Mouse (Mus musculus): ENCODE measurements around the gene Phf14. TPM values are rescaled to one million over a fixed set of nuclear protein-coding genes. Genes with fewer than 3 reads are reported as not detected.

The Phf14 gene
- polyA plus RNA-seq, 1 experiment from 2014 or later, result 99.3 TPM

- 98% methylated on average over 2 of the region's 2 CpGs for WGBS
- no peaks in the 10 kb centered on the region for H3K27me3 ChIP-seq
- no peak overlapping the region for H3K4me3 ChIP-seq
- no peak overlapping the region for H3K27ac ChIP-seq (replicated peaks)
- H3K9ac ChIP-seq, result no peak overlapping the region
- H3K4me1 ChIP-seq (replicated peaks), result no peaks in the 10 kb centered on the region
- H3K9me3 ChIP-seq, result no peaks in the 10 kb centered on the region
- peaks cover 31% of the 10 kb centered on the region for H3K36me3 ChIP-seq
- no peak overlapping the region for H3K4me2 ChIP-seq
- no peak for ATAC-seq (ENCODE audit: low read depth)
Measured at GRCm38 (mm10) chr6:12023395-12023794, 115.8 kb downstream of the Phf14 start.

- Histone ChIP-seq H3K4me2 (no peak overlapping the region), H3K4me1 (replicated peaks) (no peaks in the 10 kb centered on the region), H3K36me3 (peaks cover 17% of the 10 kb centered on the region), H3K27me3 (no peaks in the 10 kb centered on the region), H3K27ac (replicated peaks) (no peak overlapping the region), H3K4me3 (no peak overlapping the region), H3K9me3 (no peaks in the 10 kb centered on the region), H3K9ac (no peak overlapping the region)
- no peak for ATAC-seq (ENCODE audit: low read depth)
- WGBS, result 89% methylated on average over 2 of the region's 2 CpGs
Measured at GRCm38 (mm10) chr6:12026804-12027537, 119.4 kb downstream of the Phf14 start.

- no peak overlapping the region for H3K27ac ChIP-seq (replicated peaks)
- no peak overlapping the region for H3K4me2 ChIP-seq
- H3K27me3 ChIP-seq, result no peaks in the 10 kb centered on the region
- no peaks in the 10 kb centered on the region for H3K4me1 ChIP-seq (replicated peaks)
- H3K9me3 ChIP-seq, result no peaks in the 10 kb centered on the region
- peaks cover 8% of the 10 kb centered on the region; the same call in 1 of the 2 replicates for H3K36me3 ChIP-seq
- no peak overlapping the region for H3K9ac ChIP-seq
- WGBS, result 53% methylated on average over 4 of the region's 4 CpGs
- ATAC-seq (ENCODE audit: low read depth), result no peak
- no peak overlapping the region for H3K4me3 ChIP-seq
Measured at GRCm38 (mm10) chr6:12034561-12034960, 127.0 kb downstream of the Phf14 start.

- no peaks in the 10 kb centered on the region for H3K4me1 ChIP-seq (replicated peaks)
- no peak overlapping the region for H3K27ac ChIP-seq (replicated peaks)
- no peak for ATAC-seq (ENCODE audit: low read depth)
- H3K4me3 ChIP-seq, result no peak overlapping the region
- H3K9me3 ChIP-seq, result no peaks in the 10 kb centered on the region
- no peaks in the 10 kb centered on the region for H3K36me3 ChIP-seq
- no peaks in the 10 kb centered on the region for H3K27me3 ChIP-seq
- no peak overlapping the region for H3K4me2 ChIP-seq
- H3K9ac ChIP-seq, result no peak overlapping the region
- WGBS, result 86% methylated on average over 7 of the region's 7 CpGs
Measured at GRCm38 (mm10) chr6:12038268-12038667, 130.7 kb downstream of the Phf14 start.

DNA sequence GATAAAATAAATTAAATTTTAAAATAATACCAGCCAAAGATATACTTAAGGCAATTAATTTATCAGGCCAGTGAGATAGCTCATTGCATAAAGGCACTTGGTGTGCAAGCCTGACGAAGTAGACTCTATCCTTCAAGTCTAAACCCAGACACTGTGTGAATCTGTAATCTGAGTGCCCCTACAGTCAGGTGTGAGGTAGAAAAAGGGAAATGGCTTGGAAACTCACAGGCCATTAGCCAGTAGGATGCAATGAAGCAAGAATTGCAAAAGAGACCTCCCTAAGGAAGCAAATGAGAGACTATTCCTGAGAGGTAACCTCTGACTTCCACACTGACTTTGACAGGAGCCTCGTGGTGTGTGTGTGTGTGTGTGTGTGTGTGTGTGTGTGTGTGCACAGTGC lies 145.3 kb downstream of the Phf14 start:
- Histone ChIP-seq H3K27me3 (no peaks in the 10 kb centered on the region), H3K4me2 (no peak overlapping the region), H3K36me3 (peaks cover 6% of the 10 kb centered on the region; the same call in 1 of the 2 replicates), H3K4me1 (replicated peaks) (0 out of 2 replicates have a peak, but pooled peaks cover 4% of the 10 kb centered on the region), H3K4me3 (no peak overlapping the region), H3K27ac (replicated peaks) (no peak overlapping the region), H3K9ac (no peak overlapping the region), H3K9me3 (no peaks in the 10 kb centered on the region)
- peak; percentile 51; the same call in 1 of the 2 replicates for ATAC-seq (ENCODE audit: low read depth)
- 80% methylated on average over 2 of the region's 2 CpGs for WGBS

GRCm38 (mm10) chr6:12054149-12054548 lies 146.5 kb downstream of the Phf14 start:
- Histone ChIP-seq H3K4me2 (no peak overlapping the region), H3K36me3 (no peaks in the 10 kb centered on the region; the same call in 1 of the 2 replicates), H3K9ac (no peak overlapping the region), H3K27me3 (no peaks in the 10 kb centered on the region), H3K27ac (replicated peaks) (no peak overlapping the region), H3K4me3 (no peak overlapping the region), H3K9me3 (no peaks in the 10 kb centered on the region), H3K4me1 (replicated peaks) (peaks cover 9% of the 10 kb centered on the region)
- 56% methylated on average over 3 of the region's 3 CpGs for WGBS
- no peak for ATAC-seq (ENCODE audit: low read depth)

DNA sequence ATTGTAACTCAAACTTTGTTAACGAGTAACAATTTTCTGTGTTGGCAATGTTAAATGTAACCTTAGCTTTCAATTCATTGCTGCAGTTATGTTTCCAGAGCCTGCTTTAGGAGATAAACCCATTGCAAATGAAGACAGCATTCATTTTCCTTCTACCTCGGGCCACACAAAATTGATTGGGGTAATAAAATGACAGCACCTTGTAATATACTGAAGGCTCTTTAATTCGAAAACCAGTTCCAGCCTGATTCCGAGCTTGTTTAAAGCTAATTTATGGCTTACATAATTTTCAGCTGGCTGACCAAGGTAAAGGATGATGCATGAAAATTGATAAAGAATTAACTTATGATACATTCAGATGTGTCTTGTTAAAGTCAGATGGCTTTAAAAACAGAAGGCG lies 151.1 kb downstream of the Phf14 start:
- no peak overlapping the region for H3K4me3 ChIP-seq
- H3K27ac ChIP-seq (replicated peaks), result peak overlapping the region; percentile 38; the same call in 1 of the 2 replicates
- ATAC-seq (ENCODE audit: low read depth), result peak; percentile 47; the same call in 1 of the 2 replicates
- no peaks in the 10 kb centered on the region for H3K9me3 ChIP-seq
- WGBS, result 43% methylated on average over 5 of the region's 5 CpGs
- H3K4me1 ChIP-seq (replicated peaks), result peaks cover 6% of the 10 kb centered on the region
- peaks cover 5% of the 10 kb centered on the region for H3K36me3 ChIP-seq
- no peaks in the 10 kb centered on the region for H3K27me3 ChIP-seq
- no peak overlapping the region for H3K4me2 ChIP-seq
- no peak overlapping the region for H3K9ac ChIP-seq

DNA sequence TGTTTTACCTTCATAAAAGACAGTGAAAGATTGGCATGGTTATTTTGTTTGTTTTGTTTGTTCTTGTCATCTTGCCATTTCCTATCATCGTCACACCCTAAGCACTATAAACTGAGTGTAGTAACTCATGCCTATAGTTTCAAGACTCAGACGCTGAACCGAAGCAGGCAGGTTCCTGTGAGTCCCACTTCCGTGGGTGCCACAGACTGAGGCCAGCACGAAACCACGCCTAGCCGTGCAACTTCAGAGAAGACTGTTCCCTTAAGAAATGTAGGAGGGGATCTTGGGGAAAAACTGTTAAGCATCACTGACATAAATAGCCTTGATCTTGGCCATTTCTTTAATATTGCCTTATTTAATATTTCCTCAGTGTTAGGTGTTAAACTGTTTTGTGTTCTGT lies 152.4 kb downstream of the Phf14 start:
- Histone ChIP-seq H3K36me3 (peaks cover 5% of the 10 kb centered on the region), H3K4me2 (no peak overlapping the region), H3K27me3 (no peaks in the 10 kb centered on the region), H3K4me1 (replicated peaks) (peaks cover 6% of the 10 kb centered on the region), H3K27ac (replicated peaks) (no peak overlapping the region), H3K9ac (no peak overlapping the region), H3K9me3 (no peaks in the 10 kb centered on the region), H3K4me3 (no peak overlapping the region)
- ATAC-seq (ENCODE audit: low read depth), result no peak
- 91% methylated on average over 7 of the region's 7 CpGs for WGBS

- ATAC-seq (ENCODE audit: low read depth), result no peak
- H3K4me2 ChIP-seq, result no peak overlapping the region
- no peaks in the 10 kb centered on the region for H3K9me3 ChIP-seq
- no peaks in the 10 kb centered on the region for H3K27me3 ChIP-seq
- H3K9ac ChIP-seq, result no peak overlapping the region
- 90% methylated on average over 9 of the region's 9 CpGs for WGBS
- H3K27ac ChIP-seq (replicated peaks), result no peak overlapping the region
- H3K4me1 ChIP-seq (replicated peaks), result peaks cover 6% of the 10 kb centered on the region
- peaks cover 5% of the 10 kb centered on the region; the same call in 1 of the 2 replicates for H3K36me3 ChIP-seq
- no peak overlapping the region for H3K4me3 ChIP-seq
Measured at GRCm38 (mm10) chr6:12060452-12061140, 153.0 kb downstream of the Phf14 start.

DNA sequence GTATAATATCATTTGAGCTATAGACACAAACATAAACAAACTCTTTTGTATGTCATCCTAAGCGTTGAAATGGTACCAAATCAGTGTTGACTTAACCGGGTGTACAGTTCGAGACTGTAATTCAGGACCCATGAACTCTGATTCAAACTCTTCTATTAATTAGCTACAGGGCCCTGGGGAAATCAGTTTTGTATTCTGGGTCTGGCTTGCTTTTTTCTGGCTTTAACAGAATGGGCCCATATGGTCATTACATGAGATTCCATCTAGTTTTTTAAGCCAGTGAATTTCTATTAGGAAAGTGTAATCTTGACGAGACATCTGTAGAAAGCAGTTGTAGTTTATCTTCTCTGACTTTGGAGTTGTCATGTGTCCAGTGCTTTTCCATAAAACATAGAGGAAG lies 160.3 kb downstream of the Phf14 start:
- no peaks in the 10 kb centered on the region for H3K27me3 ChIP-seq
- no peaks in the 10 kb centered on the region for H3K36me3 ChIP-seq
- H3K4me1 ChIP-seq (replicated peaks), result no peaks in the 10 kb centered on the region
- no peak overlapping the region for H3K4me2 ChIP-seq
- no peak for ATAC-seq (ENCODE audit: low read depth)
- no peaks in the 10 kb centered on the region for H3K9me3 ChIP-seq
- 48% methylated on average over 4 of the region's 4 CpGs for WGBS
- no peak overlapping the region for H3K9ac ChIP-seq
- no peak overlapping the region for H3K27ac ChIP-seq (replicated peaks)
- no peak overlapping the region for H3K4me3 ChIP-seq

DNA sequence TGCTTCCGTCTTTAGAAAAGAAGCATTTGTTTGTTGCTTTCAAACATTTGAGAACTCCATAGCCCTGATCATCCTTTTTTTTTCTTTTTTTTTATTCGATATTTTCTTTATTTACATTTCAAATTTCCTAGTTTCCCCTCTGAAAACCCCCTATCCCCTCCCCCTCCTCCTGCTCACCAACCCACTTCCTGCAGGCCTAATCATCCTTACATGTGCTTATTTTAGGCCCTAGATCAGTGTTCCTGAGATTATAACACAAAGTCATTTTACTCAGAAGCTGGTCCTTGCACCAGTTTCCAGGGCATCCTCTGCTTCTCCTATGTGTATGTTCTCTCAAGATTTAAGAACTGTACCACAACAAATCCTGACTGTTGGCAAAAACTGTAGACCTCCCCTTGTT lies 161.7 kb downstream of the Phf14 start:
- no peak overlapping the region for H3K4me2 ChIP-seq
- WGBS, result 93% methylated on average over 2 of the region's 2 CpGs
- H3K27me3 ChIP-seq, result no peaks in the 10 kb centered on the region
- H3K36me3 ChIP-seq, result no peaks in the 10 kb centered on the region
- H3K9ac ChIP-seq, result no peak overlapping the region
- no peak overlapping the region for H3K4me3 ChIP-seq
- no peaks in the 10 kb centered on the region for H3K4me1 ChIP-seq (replicated peaks)
- no peak overlapping the region for H3K27ac ChIP-seq (replicated peaks)
- no peaks in the 10 kb centered on the region for H3K9me3 ChIP-seq
- ATAC-seq (ENCODE audit: low read depth), result no peak

GRCm38 (mm10) chr6:12074599-12074998 lies 167.0 kb downstream of the Phf14 start:
- Histone ChIP-seq H3K9me3 (no peaks in the 10 kb centered on the region), H3K27me3 (no peaks in the 10 kb centered on the region), H3K4me2 (no peak overlapping the region), H3K27ac (replicated peaks) (no peak overlapping the region), H3K9ac (no peak overlapping the region), H3K4me1 (replicated peaks) (peaks cover 15% of the 10 kb centered on the region), H3K36me3 (no peaks in the 10 kb centered on the region), H3K4me3 (no peak overlapping the region)
- ATAC-seq (ENCODE audit: low read depth), result peak; percentile 43; the same call in 1 of the 2 replicates
- WGBS, result 35% methylated on average over 5 of the region's 5 CpGs

All from neural tube, embryonic 13.5 days (tissue).